Mouse (Mus musculus) hematopoietic stem cell, adult 5-6 weeks (primary cell): ENCODE results near the gene C1s2. TPM values are rescaled to one million over a fixed set of nuclear protein-coding genes. Genes with fewer than 3 reads are reported as not detected.

Source experiments
- total RNA-seq: library from RNA; stranded (forward); fragments of 172-1452, 232-1000 nt; gene quantifications from 2 replicates; pipeline ENCODE4 v1.2.3, GENCODE M21; 2017

The C1s2 gene
- total RNA-seq, 1 experiment from 2014 or later: not detected

Other genes with a start within 250 kb of the C1s2 start
- 23.6 and 37.3 TPM in 2 replicates for gene Pex5, start 221.0 kb downstream of the C1s2 start, total RNA-seq
- gene Clstn3, start 171.3 kb downstream of the C1s2 start, total RNA-seq: 13.4 and 23.8 TPM in 2 replicates
- gene C1rl, start 143.0 kb downstream of the C1s2 start, total RNA-seq: 6.6 and 8.1 TPM in 2 replicates
- gene C1ra, start 123.7 kb downstream of the C1s2 start, total RNA-seq: 11.0 and 13.7 TPM in 2 replicates
- gene C1s1, start 93.7 kb downstream of the C1s2 start, total RNA-seq: not detected in 2 replicates
- gene C1rb, start 65.8 kb downstream of the C1s2 start, total RNA-seq: not detected in 2 replicates
- gene Lpcat3, start 26.9 kb upstream of the C1s2 start, total RNA-seq: 28.5 and 29.6 TPM in 2 replicates
- gene Emg1, start 76.1 kb upstream of the C1s2 start, total RNA-seq: 160 and 203 TPM in 2 replicates
- gene Phb2, start 76.3 kb upstream of the C1s2 start, total RNA-seq: 252 and 265 TPM in 2 replicates
- gene Ptpn6, start 102.6 kb upstream of the C1s2 start, total RNA-seq: 476 and 523 TPM in 2 replicates
- 189 and 215 TPM in 2 replicates for gene Grcc10, start 105.3 kb upstream of the C1s2 start, total RNA-seq
- not detected in 2 replicates for gene Gm45234, start 119.9 kb upstream of the C1s2 start, total RNA-seq
- gene Atn1, start 120.4 kb upstream of the C1s2 start, total RNA-seq: 5.9 and 6.0 TPM in 2 replicates
- 2.6 and 5.6 TPM in 2 replicates for gene Eno2, start 133.6 kb upstream of the C1s2 start, total RNA-seq
- gene Lrrc23, start 143.6 kb upstream of the C1s2 start, total RNA-seq: 1.1 and 3.3 TPM in 2 replicates
- gene Spsb2, start 172.6 kb upstream of the C1s2 start, total RNA-seq: 5.3 and 11.0 TPM in 2 replicates
- 193 and 201 TPM in 2 replicates for gene Tpi1, start 178.2 kb upstream of the C1s2 start, total RNA-seq
- 55.3 and 78.1 TPM in 2 replicates for gene Usp5, start 193.4 kb upstream of the C1s2 start, total RNA-seq
- gene Cdca3, start 193.5 kb upstream of the C1s2 start, total RNA-seq: 62.0 and 98.2 TPM in 2 replicates
- not detected in 2 replicates for gene Gnb3, start 204.2 kb upstream of the C1s2 start, total RNA-seq
- 14.5 and 24.3 TPM in 2 replicates for gene P3h3, start 221.7 kb upstream of the C1s2 start, total RNA-seq
- 0.15 TPM in 1 of 2 replicates, not detected in the other for gene Gpr162, start 227.9 kb upstream of the C1s2 start, total RNA-seq